Mouse (Mus musculus): ENCODE data around the gene Mzf1. TPM values are rescaled to one million over a fixed set of nuclear protein-coding genes. Genes with fewer than 3 reads are reported as not detected.
A peak's percentile ranks its signal among the peaks of the same experiment; 100 is the strongest.

Gene Mzf1
- total RNA-seq, 1 experiment from 2014 or later, result 1.2 TPM

DNA sequence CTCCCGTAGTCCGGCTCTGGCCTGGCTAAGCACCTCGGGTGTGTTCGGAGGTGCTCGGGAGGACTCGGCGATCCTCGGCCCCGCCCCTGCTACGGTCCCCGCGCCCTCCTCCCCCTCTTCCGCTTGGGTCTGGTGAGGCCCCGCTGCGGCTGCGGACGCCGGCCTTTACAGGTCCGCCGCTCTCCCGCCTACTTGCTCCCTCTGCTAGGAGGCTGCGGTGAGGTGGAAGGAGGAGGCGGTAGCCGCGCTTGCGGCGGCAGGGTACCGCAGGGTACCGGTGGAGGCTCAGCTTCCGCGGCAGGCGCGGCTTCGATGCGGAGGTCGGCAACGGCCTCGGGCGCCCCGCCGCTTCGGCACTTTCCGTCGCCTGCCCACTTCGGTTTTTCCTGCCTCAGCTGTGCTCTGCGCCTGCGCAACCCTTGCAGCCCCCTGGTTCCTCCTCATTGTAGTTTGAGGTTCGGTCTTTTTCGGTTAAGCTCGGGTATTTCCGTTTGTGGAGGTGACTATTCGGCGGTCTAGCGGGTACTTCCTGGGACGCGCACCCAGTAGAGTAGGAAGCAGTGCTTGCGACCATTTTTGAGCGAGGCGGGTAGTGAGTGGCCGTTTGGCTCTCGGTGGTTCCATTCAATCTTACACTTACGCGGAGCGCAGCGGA is 16.5 kb downstream of the Mzf1 start, which contains the start of gene Ube2m:
Ube2m (minus strand) TSS at position 375 of the 655 bp plus-strand sequence.
- ATAC-seq (replicated peaks in 1 of 2; ENCODE audit: insufficient read depth in 1 of 2, low FRiP score in 2 of 2, low TSS enrichment in 1 of 2, low read depth in 1 of 2, poor library complexity in 2 of 2, severe bottlenecking in 2 of 2), result peak; percentile 55 to 58

DNA sequence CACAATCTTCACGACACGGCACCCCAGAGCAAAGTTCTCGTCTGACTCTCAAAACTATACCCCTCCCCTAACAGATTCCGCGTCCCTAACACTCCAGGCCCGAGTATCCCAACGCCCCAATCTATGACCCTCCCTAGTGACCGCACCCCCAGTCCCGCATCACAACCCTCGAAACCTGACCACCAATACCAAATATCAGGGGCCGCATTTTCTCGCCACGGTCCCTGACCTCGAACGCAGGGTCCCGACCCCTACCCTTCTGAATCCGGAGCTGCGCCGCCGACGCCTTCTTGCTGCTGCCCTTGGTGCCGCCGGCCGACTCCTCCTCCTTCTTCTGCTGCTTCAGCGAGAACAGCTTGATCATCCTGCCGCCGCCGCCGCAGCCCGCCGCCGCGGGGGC is 17.2 kb downstream of the Mzf1 start:
- no peak for ATAC-seq (replicated peaks in 1 of 2; ENCODE audit: insufficient read depth in 1 of 2, low FRiP score in 2 of 2, low TSS enrichment in 1 of 2, low read depth in 1 of 2, poor library complexity in 2 of 2, severe bottlenecking in 2 of 2)

DNA sequence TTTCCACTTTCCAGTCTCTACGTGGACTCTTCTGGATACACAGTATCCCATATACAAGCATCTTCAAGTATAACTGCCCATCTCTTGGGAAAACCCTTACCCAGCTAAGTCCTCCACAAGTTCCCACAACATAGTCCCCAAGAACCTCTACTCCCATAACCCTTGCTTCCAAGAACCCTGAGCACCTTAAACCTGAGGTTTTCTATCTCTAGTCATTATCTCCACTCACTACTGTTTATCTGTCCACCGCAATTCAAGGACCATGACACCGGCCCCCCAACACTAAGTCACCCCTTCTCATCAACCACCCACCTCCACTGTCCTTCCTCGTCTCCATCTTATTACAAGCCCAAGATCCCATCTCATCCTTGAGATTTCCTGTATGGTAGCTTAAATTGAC is 17.8 kb downstream of the Mzf1 start:
- ATAC-seq (replicated peaks in 1 of 2; ENCODE audit: insufficient read depth in 1 of 2, low FRiP score in 2 of 2, low TSS enrichment in 1 of 2, low read depth in 1 of 2, poor library complexity in 2 of 2, severe bottlenecking in 2 of 2), result no peak

DNA sequence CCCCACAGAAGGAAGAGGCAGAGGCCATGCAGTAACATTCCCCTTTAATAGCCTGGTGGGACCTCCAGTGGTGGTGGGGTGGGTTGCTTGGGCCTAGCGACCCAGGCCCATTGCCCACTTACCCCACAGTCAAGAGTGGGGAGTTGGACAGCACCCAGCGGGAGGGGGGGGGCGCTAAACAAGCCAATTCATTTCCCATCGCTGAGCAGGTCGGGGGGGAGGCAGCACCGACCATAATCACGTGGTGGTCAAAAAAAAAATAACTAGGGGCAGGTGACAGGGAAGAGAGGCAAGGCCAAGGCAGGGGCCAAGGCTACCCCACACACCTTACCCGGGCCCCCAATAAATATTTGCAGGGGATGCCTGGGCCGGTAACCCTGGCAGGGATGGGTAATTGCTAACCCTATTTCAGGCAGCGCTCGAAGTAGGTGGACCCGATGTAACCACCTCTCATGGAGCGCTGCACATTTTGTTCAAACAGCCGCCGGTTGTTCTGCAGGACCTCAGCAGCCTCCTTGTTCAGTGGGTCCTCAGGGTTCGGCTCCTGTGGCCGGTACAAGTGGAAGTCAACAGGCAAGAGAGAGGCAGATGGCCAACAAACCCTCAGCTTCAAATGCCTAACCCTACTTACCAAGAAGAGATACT is 19.2 kb downstream of the Mzf1 start:
- ATAC-seq (replicated peaks in 1 of 2; ENCODE audit: insufficient read depth in 1 of 2, low FRiP score in 2 of 2, low TSS enrichment in 1 of 2, low read depth in 1 of 2, poor library complexity in 2 of 2, severe bottlenecking in 2 of 2), result no peak

DNA sequence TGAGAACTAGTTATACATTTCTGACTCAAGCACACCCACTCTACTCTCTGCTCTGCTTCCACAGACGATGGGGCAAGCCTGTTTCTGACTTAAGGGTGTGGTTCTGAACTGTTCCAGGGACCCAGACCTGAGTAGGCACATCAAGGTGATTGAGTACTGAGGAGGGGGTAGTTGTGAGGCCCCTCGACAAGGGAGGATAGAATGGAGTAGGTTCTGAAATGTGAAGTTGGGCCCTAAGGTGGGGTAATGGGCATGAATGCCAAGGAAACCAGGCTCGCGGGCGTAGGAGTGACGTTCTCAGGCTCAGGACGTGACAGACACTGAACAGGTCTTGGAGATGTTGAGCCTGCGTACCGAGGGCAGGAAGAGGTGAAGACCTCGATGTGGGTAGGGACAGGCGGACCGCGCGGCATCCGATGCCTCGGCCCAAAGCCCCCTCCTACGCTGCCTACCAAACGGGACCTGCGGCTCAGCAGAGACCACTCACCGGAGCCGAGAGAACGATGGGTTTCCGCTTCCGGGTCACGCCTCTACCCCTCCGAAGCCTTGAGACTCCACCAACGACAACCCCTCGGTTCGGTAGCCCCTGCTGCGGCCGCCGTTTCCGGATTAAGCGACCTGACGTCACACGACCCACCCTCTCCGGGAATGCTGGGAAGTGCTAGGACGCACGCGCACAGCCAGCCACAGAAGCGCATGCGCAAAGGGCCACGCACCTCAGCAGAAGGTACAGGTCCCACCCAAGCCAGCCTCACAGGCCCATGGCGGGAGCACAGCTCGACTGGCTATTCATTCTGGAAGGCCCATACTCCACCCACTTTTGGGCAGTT is 20.2 kb downstream of the Mzf1 start, which contains the start of gene Chmp2a:
Chmp2a (minus strand) TSS at position 660 of the 830 bp plus-strand sequence.
- ATAC-seq (replicated peaks in 1 of 2; ENCODE audit: insufficient read depth in 1 of 2, low FRiP score in 2 of 2, low TSS enrichment in 1 of 2, low read depth in 1 of 2, poor library complexity in 2 of 2, severe bottlenecking in 2 of 2), result peak; percentile 67 to 68

DNA sequence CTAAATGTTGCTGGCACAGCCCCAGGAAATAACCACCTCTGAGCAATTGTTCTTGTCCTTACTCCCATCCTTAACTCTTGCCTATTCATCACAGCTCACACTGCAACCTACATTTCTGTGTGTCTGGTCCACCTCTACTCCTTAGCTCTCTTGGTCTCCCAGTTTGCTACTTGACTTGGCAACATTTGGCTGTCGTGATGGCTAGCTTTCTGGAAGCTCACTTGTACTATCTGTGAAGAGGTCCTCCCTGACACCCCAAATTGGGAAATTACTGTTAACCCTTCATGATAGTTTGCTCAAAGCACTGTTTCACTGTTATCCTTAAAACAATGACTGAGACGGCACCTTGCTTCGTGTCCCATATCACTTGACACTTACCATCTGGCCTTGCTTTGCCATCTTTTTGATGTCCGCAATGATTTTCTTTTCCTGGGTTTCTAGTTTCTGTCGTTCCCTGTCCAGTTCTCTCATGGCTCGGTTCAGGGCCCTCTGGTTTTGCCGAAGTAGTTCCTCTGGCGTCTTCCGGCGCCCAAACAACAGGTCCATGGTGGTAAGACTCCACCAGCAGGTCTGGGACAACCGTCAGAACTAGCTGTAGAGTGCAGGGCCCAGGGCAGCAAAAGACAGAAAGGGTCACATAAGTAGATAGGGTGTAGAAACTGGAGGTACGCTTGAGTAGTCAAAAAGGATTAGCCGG is 21.0 kb downstream of the Mzf1 start:
- no peak for ATAC-seq (replicated peaks in 1 of 2; ENCODE audit: insufficient read depth in 1 of 2, low FRiP score in 2 of 2, low TSS enrichment in 1 of 2, low read depth in 1 of 2, poor library complexity in 2 of 2, severe bottlenecking in 2 of 2)

DNA sequence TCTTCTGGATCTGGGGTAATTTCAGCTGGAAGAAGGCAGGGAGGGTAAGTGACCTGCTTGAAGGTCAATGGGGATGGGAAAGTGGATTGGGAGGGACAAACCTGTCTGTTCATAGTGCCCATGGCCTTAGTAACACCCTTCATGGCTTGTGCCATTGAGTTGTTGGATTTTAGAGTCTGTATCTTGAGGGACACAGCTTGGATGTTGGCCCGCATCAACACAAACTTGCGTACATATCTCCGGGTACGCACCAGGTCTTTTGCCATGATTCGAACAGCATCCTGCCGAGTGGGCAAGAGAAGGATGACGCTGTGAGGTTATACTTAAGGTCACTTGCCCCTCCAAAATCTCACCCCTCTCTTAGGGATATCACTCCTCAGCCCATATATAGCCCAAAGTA is 22.0 kb downstream of the Mzf1 start:
- ATAC-seq (replicated peaks in 1 of 2; ENCODE audit: insufficient read depth in 1 of 2, low FRiP score in 2 of 2, low TSS enrichment in 1 of 2, low read depth in 1 of 2, poor library complexity in 2 of 2, severe bottlenecking in 2 of 2), result no peak

DNA sequence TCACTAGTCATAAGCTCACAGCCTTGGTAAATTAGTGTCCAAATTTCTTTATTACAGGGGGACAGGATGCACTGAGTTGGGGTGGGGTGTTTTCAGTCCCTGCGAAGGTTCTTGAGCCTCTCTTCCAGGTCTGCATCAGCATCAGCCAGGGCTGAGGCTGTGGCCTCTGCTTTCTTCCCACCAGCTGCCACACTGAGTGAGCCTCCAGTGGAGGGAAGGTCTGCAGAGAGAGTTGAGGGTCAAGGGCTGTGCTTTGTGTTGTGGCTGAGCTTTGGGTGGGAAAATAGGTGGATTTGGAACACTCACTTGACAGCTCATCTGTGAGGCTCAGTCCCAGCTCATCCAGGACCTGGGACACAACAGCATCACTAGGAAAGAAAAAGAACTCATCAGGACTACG is 22.6 kb downstream of the Mzf1 start:
- ATAC-seq (replicated peaks in 1 of 2; ENCODE audit: insufficient read depth in 1 of 2, low FRiP score in 2 of 2, low TSS enrichment in 1 of 2, low read depth in 1 of 2, poor library complexity in 2 of 2, severe bottlenecking in 2 of 2), result no peak

DNA sequence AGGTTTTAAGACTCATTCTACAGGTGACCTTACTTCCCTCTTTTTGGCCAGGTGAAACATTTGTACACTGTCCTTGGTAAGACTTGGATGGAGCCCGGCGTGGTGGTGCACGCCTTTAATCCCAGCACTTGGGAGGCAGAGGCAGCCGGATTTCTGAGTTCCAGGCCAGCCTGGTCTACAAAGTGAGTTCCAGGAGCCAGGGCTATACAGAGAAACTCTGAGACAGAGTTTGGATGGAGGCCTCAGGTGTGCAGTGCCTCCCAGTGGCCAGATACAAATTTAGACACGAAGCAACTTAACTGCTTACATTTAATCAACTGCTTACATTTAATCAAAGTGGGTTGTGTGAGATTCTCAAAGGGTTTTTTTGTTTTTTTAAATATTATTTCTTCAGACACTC is 23.5 kb downstream of the Mzf1 start:
- ATAC-seq (replicated peaks in 1 of 2; ENCODE audit: insufficient read depth in 1 of 2, low FRiP score in 2 of 2, low TSS enrichment in 1 of 2, low read depth in 1 of 2, poor library complexity in 2 of 2, severe bottlenecking in 2 of 2), result no peak

DNA sequence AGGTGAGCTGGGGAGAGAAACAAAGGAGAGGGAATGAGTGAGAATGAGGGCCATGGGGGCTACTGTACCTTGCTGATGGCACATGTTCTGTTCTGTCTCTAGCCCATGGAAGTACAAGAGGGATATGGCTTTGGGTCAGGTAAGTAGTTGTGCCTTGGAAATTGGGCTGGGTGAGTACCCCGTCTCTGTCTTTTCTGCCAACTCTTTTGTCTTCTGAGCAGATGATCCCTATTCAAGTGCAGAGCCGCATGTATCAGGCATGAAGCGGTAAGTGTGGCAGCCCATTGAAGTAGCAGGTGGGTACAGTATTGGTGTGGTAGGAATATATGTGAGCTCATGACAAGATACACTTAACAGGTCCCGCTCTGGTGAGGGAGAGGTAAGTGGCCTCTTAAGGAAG is 25.6 kb downstream of the Mzf1 start:
- ATAC-seq (replicated peaks in 1 of 2; ENCODE audit: insufficient read depth in 1 of 2, low FRiP score in 2 of 2, low TSS enrichment in 1 of 2, low read depth in 1 of 2, poor library complexity in 2 of 2, severe bottlenecking in 2 of 2), result no peak

DNA sequence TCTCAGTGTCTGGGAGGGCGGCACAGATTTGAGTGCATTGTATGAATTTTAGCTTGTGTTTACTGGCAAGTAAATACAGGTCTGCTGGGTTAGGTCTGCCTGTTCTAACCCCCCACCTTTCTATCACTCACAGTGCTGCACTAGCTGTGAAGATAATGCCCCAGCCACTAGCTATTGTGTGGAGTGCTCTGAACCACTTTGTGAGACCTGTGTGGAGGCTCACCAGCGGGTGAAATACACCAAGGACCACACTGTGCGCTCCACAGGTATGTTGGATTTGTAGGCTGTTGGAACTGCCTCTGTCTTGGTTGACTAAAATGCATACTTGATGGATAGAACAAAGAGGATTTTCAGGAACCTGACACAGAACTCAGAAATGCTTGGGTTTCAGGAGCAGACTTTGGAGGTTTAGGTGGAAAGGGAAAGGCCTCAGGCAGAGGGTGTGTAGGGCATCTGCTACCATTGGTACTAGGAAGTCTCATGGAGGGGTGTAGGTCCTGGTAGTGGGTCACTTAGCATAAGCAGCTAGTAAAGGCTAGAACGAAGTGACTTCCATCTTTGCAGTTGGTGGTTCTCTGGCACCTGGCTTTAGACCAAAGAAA is 29.0 kb downstream of the Mzf1 start:
- no peak for ATAC-seq (replicated peaks in 1 of 2; ENCODE audit: insufficient read depth in 1 of 2, low FRiP score in 2 of 2, low TSS enrichment in 1 of 2, low read depth in 1 of 2, poor library complexity in 2 of 2, severe bottlenecking in 2 of 2)

DNA sequence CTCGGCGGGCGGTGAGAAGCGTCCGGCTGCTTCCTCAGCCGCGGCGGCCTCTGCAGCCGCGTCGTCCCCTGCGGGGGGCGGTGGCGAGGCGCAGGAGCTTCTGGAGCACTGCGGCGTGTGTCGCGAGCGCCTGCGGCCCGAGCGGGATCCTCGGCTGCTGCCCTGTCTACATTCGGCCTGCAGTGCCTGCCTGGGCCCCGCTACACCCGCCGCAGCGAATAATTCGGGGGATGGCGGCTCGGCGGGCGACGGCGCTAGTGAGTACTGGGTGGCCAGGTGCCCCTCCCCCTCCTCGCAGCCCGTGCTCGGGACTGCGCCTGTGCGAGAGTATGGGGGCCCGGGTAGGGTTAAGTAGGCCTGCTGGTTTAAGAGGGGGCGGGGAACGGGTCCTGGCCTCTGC is 29.8 kb downstream of the Mzf1 start:
- 0 out of 4 replicates have a peak, but pooled peaks of 1 of the 2 experiments have one; percentile 11 for ATAC-seq (replicated peaks in 1 of 2; ENCODE audit: insufficient read depth in 1 of 2, low FRiP score in 2 of 2, low TSS enrichment in 1 of 2, low read depth in 1 of 2, poor library complexity in 2 of 2, severe bottlenecking in 2 of 2)

DNA sequence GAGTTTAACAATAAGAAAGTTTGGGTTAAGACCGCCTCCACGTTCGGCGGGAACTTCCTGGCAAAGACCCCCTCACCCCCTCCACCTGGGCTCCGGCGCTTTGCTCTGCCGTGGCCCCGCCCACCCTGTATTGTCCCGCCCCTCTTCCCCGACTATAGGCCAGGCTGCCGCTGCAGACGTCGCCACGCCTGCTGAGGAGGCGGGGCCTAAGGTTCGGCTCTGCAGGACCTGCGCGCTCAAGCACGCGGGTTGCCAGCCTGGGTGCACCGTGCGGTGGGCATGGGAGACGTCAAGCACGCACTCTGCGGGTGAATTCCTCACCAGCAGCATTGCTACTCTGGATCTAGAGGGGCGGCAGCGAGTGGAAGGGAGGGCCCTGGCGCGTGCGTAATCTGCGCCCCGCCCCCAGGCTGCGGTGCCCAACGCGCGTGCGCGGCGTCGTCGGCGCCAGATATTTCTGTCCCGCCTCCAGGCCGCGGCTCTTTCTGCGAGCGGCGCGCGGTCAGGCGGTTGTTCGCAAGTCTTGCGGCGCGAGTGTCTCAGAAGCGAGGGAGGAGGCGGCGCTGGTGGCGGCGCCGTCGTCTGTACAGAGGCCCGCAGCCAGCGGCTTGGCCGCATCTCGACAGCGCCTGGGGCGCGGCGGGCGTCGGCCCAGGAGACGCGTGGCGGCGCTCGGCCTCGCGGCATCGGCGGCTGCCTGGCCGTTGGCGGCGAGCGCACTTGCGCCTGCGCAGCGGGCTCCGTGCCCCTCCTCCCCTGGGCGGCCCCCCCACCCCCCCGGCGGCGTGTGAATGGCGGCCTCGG is 30.4 kb downstream of the Mzf1 start:
- peak; percentile 74 to 76 for ATAC-seq (replicated peaks in 1 of 2; ENCODE audit: insufficient read depth in 1 of 2, low FRiP score in 2 of 2, low TSS enrichment in 1 of 2, low read depth in 1 of 2, poor library complexity in 2 of 2, severe bottlenecking in 2 of 2)

DNA sequence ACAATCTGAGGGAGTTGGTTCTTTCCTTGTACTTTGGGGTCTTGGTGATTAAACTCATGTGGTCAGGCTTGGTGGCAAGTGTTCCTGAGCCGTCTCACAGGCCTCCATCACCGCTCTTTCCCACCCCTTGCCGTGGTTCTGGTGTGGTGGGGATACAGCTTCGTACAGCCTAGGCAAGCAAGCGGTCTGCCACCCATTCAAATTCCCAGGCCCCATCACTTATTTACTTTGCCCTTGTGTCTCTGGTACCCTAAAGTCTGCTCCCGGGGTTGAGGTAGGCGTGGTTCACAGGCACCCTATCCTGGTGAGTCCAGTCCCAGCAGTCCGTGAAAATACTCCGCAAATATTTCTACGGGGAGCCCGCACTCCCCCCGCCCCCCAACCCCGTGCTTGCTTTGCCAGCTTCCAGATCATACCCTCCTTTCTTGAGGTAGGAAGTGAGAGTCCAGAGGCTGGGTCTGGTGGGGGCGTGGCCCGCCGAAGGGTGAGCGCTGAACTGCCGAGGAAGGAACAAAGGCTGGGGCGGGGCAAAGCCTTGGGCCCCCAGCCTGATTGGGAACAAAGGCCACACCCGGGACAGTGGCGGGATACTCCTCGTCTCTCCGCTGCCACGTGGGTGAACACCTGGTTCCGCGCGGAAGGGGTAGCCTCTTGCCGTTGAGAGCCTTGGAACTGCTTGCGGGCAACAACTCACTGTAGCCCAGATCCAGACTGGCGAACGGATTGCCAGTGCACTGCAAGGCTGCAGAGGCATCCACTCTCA is 31.6 kb downstream of the Mzf1 start:
- peak; percentile 76 to 78 for ATAC-seq (replicated peaks in 1 of 2; ENCODE audit: insufficient read depth in 1 of 2, low FRiP score in 2 of 2, low TSS enrichment in 1 of 2, low read depth in 1 of 2, poor library complexity in 2 of 2, severe bottlenecking in 2 of 2)

DNA sequence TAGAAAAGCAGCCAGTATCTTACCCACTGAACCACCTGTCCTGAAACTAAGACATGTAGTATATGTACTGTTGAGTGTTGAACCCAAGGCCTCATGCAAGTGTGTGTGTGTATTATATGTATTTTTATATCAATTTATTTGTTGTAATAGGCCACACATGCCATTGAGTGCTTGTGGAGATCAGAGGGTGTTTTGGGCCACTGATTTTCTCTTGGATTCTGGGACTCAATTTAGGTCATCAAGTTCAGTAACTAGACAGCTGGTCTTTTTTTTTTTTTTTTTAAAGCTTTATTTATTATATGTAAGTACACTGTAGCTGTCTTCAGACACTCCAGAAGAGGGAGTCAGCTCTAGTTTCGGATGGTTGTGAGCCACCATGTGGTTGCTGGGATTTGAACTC is 39.3 kb downstream of the Mzf1 start:
- ATAC-seq (replicated peaks in 1 of 2; ENCODE audit: insufficient read depth in 1 of 2, low FRiP score in 2 of 2, low TSS enrichment in 1 of 2, low read depth in 1 of 2, poor library complexity in 2 of 2, severe bottlenecking in 2 of 2), result no peak

DNA sequence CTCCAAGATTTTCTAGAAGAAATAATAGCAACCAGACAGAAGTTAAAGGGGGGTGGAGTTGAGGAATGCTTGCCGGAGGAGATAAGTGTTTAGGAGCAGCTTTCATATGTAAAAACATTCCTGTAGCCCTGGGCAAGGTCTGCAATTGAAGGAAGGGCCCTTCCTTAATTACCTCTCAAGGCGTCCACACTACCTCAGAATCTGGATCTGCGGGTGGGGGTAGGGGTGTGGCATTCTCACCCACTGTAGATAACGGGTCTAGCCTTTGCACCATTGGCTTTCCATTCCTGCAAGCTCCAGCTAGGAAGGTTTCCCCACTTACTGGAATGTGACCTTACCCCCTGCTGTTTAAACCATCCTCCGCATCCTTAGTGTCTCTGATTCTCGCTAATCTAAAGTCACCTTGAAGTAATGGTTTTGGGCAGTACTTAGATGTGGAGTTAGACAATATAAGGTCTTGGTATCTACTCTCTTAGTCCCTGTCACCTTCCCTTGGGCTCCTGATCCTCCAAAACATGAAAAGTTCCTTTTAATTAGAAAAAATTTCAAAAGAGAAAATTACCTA is 40.2 kb downstream of the Mzf1 start:
- ATAC-seq (replicated peaks in 1 of 2; ENCODE audit: insufficient read depth in 1 of 2, low FRiP score in 2 of 2, low TSS enrichment in 1 of 2, low read depth in 1 of 2, poor library complexity in 2 of 2, severe bottlenecking in 2 of 2), result no peak

Measured in hematopoietic stem cell, adult 5-6 weeks (primary cell).